Mouse (Mus musculus) frontal cortex, adult 2 months (tissue): Measurements from ENCODE around the gene Epas1. TPM values are rescaled to one million over a fixed set of nuclear protein-coding genes. Genes with fewer than 3 reads are reported as not detected.
A peak's percentile ranks its signal among the peaks of the same experiment; 100 is the strongest.

Experiments used
- DNase-seq, 2 experiments: peaks; one replicate each; pipeline ENCODE4 v3.0.0; 2022; ENCODE audit warnings: low spot score in 1 of 2; ENCODE audit errors: extremely low spot score in 1 of 2
- polyA plus RNA-seq: library from polyadenylated mRNA; depleted of rRNA; stranded (reverse); fragments of >200 nt; gene quantifications from 2 replicates; pipeline ENCODE4 v1.2.3, GENCODE M21; 2012

Gene Epas1
- polyA plus RNA-seq, 1 experiment = 80.9 TPM

DNA sequence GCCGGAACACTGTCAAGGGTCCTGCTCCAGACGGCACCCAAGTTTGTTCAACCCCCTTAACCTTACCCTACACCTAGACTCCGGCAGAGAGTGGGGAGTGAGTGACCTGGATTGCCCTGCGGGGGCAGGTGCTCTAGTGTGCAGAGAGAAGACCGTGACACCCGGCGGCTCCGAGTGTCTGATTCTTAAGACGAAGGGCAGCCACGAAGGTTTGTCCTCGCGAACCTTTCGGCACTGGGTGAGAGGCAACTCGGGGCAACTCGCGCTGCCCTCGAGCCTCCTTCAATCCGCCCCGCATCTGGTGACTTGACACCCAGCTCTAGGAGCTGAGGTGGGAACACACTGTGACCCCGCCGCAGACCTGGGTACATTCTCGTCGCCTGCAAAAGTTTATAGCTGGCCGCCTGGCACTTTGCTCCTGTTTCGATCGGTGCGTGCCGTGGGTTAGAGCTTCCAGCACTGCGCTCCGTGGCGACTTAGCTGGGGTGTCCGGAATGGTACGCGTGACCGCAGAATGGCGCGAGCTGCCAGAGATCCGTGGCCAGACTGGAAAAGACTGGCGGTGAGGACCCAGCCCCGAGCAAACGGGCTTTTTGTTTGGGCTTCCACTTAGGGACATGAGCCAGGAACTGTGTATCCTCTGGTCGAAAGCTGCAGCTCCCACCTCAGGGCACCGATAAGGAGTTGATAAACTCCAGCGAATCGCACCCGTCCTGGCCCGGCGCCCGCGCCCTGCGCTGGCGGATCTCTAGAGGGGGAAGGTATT, 1.5 kb downstream of the Epas1 start:
- no peak for DNase-seq

DNA sequence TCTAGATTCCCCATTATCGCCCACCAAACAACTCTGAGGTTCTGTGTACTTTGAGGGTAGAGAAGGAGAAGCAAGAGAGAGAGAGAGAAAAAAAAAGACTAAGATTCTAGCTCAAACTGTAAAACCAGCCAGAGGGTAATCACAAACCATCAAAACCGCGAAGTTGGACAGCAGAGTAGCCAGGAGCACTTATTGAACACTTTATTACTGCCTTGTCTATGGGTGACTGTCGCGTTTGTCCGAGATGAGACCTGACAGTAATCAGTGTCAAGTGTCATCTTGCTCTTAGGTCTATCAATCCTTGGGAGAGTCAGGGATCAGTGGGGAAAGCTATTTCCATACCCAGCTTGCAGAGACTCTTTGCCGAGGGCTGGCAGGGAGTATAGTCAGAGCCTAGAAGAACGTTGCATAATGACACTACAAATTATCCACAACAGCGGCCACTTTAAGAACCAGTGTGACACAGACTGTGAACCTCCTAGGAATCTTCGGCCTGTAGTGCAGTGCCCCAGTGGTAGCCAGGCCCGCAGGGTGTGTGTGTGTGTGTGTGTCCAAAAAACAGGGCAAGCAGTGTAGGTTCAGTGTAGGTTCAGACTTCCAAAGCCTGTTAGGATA, 2.2 kb downstream of the Epas1 start:
- no peak for DNase-seq

DNA sequence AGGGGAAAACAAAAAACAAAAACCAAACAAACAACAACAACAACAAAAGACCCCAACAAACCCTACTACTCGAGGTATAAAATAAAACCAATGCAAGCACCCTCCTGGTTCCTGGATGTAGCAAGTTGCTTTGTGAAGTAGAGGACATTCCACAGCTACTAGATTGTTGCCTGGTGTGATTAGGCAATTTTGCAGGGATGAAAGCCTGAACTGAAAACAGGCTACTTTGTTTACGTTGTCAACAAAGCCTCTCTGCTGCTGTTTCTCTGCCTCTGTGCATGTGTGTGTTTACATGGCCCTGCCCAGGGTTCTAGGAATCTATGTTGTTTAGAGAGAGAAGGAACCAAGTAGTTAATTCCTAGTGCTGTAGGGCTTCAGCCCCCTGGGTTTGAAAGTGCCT, 4.1 kb downstream of the Epas1 start:
- no peak for DNase-seq

DNA sequence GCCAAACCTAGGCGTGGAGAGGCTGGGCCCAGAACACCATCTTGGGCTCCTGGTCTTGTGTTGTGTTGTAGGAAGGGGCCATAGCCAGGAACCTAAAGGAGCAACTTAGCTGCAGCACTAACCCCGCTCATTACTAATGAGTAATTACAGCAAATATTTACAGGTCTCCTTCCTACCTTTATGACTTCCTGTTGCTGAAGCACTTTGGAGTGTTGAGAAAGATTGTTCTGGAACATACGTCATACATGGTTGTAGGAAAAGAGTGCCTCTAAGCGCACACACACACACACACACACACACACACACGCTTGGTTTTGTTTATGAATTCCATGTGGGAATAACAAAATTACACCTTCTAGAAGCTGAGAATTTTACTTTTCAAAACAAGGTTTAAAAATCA, 8.4 kb downstream of the Epas1 start:
- DNase-seq = no peak

DNA sequence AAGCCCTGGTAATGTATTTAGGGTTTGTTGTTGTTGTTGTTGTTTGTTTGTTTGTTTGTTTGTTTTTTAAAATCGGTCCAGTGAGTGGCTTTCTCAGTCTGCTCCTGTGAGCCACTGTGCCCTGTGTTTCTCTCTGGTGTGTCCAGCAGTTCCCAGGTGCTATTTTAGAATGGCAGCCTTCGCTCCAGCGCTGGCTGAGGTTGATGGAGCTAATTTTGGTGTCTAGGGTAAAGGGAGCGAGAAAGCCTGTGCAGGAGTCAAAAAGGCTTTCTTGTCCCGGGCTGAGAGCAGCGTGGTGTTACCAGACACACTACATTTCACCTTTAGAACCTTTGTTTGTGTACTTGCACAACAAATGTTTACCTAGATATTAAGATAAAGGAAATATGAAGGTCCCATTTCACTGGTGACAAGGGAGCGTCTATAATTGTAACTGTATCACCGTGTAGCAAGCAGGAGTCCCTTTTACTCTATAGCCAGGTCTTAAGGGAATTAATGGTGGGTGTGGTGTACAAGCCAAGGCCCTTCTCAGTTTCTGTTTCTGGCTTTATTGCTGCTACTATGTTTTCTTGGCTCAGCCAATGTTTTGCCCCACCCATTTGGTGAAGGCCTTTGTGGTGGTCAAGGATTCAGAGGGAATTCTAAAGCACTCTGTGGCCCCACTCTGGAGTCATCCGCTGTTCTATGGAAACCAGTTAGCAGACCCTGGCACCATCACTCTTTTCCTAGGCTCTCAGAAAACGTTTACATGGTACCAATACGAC, 9.2 kb downstream of the Epas1 start:
- DNase-seq = no peak

DNA sequence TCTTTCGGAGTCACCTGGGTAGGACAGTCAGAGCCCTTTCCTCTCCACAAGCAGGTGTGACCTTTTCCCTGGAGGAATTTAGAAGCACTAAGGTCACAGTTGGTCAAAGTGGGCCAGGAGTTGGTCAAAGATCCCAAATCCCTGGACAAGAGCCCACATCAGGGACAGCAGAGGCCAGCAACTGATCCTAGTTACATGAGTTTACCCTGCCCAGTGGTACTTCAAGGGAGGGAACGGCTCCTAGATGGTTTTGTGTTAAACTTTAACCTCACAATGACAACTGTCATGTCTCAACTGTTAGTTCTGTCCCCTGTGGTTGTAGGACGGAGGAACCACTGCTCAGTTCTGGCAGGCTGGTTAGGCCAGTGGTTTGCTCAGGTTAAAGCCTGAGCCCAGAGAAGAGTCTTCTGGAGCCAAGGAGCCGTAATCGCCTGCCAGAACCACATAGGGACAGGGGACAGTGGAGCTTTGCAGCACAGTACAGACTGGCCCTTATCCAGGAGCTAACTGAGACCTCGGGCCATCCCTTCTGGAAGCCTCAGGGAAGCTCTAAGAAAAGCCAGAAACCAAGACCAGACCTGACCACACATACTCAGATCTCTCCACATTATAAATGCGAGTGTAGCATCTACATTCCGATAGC, 12.4 kb downstream of the Epas1 start:
- no peak for DNase-seq

DNA sequence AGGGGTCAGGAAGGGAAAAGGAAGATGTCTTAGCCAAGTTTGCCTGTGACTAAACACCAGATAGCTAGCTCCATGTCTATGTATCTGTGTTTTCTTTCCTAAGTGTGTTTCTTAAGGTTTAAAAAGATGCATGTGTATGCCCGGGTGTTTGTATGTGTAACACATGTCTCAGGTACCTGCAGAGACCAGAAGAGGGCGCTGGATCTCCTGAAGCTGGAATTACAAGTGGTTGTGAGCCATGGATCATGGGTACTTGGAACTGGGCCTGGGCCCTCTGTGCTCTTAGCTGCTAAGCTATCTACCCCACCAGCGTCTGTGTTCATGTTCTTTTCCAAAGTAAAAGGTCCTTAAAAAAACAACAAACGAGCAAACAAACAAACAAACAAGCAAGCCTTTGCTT, 12.9 kb downstream of the Epas1 start:
- no peak for DNase-seq

DNA sequence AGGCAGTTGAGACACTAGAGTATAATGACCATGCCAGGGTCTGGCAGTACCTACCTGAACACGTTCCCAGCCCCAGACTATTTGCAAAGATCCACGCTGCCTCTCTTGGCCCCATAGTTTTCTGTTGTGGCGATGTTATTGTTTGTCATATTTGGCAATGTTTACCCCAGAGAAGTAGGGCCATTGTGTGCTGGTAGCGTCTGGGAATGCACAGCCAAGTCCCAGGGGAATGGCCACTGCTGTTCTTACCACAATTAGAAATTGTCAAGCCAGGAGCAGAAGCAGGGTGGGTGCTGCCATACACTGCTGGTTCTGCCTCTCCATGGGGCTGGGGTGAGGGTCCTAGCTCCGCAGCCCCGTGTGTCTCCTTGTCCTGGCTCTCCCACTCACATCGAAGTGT, 15.1 kb downstream of the Epas1 start:
- DNase-seq = no peak

DNA sequence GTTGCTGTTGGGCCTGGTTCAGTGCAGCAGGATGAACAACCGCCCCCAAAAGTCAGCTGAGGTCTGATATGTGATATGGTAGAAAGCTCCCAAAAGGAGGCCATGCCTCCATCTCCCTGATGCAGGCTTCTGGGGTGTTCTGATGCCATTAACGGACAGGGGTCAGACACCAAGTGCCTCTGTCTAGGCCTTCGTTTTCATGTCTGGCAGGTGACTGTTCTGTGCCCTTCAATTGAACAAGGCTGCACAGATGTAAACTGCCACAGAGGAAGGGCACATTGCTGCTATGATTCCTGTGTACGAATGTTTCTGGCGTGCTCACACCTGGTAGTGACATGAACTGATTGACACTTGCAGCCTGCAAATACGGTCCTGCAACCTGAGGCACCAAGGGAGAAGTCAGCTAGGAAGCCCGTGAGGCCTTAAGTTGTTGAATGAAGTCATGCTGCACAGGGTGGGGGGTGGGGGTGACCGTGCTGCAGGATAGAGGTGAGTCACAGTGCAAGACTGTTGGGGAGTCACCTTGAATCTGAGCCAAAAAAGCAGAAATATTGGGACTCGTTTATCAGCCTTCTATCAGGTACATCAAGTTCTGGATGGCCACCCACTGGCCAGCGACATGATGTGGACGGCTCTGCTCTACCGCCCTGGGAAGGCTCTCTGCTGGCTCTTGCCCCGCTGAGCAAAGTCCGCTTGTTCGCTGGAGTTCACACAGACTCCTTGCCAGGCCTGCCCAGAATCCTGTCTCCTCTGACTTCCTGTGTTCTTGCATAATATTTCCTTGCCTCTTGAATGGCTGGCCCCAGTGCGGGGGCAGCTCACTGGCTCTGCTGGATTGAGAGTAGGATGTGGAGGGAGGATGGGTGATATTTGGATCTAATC, 16.1 kb downstream of the Epas1 start:
- peak in 1 of 2 experiments; percentile 23 for DNase-seq

DNA sequence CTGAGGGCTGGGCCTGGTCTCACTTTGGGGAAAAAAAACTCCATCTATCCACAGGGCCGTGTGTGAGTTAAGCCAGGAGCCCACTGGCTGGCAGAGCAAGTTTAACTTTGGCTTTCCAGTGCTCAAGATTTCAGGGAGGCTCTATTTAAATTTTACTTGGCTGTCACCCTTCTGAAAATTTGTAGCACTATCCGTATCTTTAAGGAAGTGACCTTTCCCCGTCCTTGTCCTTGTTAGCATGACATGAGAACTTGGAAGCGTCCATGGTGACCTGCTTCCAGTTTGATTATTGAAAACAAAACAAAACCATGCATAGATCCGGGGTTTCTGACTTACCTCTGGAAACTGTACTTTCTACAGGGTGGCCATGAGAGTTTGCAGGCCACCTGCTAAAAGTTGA, 17.3 kb downstream of the Epas1 start:
- no peak for DNase-seq

DNA sequence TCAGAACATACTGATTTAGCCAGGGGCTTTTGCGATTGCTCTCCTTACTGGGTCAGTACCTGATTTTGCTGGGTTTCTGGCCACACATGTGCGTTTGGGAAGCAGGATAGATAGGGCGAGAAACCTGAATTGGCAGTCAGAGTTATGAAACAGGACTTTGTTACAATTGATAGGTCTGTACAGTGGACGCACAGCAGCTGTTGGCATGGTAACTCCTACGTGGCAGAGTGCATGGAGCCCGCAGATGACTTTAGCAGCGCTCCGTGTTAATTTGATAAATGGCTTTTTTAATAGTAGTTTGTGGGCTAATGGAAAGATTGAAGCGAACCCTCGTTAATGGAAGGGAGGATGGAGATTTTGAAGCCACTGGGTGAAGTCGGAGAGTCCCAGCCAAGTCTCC, 18.5 kb downstream of the Epas1 start:
- no peak for DNase-seq

DNA sequence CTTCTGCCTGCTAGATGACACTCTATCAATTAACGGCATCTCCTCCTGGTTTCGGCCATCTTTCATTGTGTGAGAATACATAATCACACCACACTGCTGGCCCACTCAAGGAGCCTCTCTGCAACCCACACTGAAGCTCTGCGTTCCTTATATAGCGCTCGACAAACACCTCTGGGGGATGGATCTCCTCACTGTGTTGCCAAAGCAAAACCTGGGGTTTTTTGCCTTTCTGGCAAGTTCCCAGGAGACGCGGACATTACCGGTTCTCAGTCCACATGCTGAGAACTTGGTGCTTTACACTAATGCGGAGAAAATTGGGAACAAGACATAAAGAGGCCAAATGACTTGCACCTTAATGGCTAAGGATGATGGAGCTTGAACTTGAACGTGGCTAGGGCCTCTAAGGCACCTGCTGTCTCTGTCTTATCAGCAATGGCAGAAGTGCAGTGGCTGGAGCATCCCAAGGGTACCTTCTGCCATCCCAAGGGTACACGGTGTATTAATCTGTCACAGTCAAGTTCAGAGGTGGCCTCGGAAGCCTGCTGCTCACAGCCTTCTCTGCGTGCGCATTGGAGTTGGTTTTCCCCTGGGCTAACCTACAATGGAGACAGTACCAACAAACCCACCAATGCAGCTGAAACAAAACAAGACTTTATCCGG, 19.6 kb downstream of the Epas1 start:
- no peak for DNase-seq

DNA sequence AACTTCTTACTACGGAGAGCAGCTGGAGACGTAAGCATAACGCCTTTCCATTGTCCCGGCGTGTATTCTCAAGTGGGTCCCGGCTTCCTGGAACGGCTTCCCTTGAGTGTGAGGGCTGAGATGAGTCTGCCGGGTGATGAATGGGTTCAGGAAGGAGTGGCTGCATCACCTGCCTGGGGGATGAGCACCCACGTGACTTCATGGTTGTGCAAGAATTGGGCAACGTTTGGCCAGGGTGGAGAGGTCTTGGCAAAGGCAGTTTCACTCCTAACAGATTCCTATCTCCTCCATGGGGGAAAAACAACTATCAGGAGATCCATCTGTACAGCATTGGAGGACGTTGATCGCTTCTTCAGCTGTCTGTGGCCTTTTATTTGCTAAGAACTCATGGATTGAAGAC, 23.0 kb downstream of the Epas1 start:
- DNase-seq = no peak

DNA sequence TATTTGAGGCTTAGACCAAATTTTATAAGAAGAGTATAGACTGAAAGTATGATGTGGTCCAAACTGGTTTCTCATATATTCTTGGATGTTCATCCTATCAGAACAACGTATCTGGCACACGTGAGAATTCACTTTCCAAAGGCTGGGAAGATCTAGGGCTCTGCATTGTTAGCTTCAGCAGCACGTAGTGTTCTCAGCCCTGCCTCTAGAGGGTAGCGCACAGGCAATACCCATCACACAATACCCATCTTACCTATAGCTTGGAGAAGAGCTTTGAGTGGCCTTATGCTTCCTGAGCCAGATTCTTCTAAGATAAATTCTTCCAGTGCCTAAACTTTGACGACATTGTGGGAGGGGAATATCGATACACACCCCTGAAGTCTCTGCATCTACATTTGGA, 24.6 kb downstream of the Epas1 start:
- DNase-seq = no peak

DNA sequence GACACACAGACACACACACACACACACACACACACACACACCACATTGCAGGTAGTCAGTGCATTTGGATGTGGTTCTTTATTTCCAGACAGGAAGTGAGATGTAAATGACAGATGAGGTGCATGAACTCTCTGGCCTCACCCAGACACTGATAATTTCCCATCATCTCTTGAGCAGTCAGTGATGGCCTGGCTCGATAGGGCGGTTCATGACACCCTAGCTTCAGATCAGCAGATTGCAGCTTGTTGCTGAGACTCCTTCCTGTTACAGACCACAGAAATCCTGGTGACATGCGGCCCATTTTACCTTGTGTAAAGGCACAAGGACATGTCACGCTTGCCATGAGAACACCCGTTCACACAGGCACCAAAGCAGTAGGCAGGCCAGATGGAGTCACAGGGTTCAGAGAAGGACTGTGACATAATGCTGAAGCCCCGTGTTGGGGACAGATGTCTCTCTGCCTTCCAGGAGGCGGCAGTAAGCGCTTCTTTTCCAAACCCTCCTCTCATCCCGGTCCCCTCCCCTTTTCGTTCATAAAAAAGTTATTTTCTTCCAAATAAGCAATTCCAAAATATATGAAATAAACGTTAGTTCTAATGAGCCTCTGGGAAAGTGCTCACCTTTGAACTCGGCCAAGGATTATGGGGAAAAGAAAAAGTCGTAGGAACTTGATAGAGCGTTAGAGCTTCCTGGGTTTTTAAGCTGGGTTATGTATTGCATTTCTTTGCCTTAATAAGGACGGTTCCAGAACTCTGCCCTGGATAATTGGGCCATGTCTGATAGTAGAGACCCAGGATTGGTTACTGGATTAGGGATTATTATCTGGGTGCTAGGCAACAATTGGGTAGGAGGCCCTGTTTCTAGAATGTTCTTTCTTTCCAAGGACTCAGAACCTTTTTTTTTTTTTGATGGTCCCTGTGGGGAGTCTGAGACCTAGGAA, 26.0 kb downstream of the Epas1 start:
- no peak for DNase-seq

DNA sequence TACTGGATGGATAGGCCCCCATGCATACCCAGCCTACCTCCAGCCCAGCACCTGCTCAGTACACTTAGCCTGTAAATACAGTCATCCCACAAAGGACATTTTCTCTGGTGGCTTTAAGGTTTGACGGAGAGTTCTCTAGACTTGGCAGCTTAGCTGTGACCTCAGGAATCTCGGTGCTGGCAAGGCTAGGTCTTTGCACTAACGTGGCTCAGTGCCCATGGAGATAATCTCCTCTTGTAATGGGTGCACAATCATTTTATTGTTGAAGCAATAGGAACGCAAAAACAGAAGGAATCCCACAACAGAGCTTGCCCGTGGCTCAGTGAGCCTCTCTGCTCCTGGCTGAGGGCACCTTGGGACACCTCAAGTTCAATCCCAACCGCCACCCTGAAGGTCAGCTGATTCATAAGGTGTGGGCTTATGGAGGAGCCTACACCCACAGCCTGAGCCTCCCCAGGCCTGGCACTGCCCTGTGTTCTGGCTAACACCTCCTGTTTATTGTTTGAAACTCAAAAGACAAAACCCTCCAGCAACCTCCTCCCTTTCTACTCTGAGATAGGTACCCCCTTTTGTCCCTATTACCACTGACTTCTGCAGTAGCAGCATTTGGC, 27.3 kb downstream of the Epas1 start:
- no peak for DNase-seq

DNA sequence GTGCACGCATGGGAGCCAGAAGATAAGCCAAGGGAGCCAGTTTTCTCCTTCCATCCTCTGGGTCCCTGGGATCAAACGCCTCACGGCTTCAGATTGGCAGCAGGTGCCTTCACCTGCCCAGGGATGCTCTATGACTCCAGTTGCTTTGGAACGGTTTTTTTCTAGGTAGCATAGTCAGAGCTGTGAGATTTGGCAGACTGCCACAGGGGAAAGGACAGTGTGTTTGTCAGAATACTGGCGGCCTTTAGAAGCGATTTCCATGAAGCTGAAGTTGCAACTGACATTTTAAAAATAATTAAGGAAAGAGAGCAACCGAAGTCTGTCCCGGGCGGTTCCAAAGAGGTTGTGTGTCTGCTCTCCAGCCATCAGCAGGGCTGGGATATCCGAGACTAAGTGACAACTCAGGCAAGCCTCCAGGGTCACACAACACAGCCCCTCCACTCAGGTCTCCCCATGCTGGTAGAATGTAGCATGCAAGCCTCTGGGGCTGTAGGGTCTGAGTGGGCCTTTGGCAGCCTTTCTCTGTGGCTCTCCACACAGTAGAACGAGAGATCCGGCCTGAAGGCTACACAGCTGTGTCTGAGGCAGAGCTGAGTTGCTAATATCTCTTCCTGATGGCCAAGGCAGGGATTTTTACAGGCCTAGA, 28.4 kb downstream of the Epas1 start:
- no peak for DNase-seq
